Mouse (Mus musculus) lung, postnatal 0 days (tissue): ENCODE results near the gene Arhgap15. TPM values are rescaled to one million over a fixed set of nuclear protein-coding genes. Genes with fewer than 3 reads are reported as not detected.
A peak's percentile ranks its signal among the peaks of the same experiment; 100 is the strongest.

ENCODE experiments used
- ATAC-seq: fragments of 200-750 bp; cut with Nextera tagmentation; 2 replicates; pipeline ENCODE4 v1.8.0; 2017; ENCODE audit warnings: moderate library complexity
- DNase-seq: peaks from one replicate; pipeline ENCODE4 v3.0.0-alpha.2; 2016; ENCODE audit warnings: low spot score
- H3K27ac ChIP-seq: fragments of 300-500 bp; sonication (generic); 2 replicates; pipeline ENCODE4 v1.5.1; 2014; ENCODE audit warnings: antibody characterized with exemption, mild to moderate bottlenecking, low read length, mixed read lengths
- H3K27me3 ChIP-seq: fragments of 300-500 bp; sonication (generic); replicated peaks from 2 replicates; pipeline ENCODE4 v1.6.1; 2014; ENCODE audit warnings: low read length, mixed read lengths; ENCODE audit not compliant: insufficient read depth
- H3K36me3 ChIP-seq: fragments of 300-500 bp; sonication (generic); 2 replicates; pipeline ENCODE4 v1.6.1; 2014; ENCODE audit warnings: low read length, mixed read lengths; ENCODE audit not compliant: insufficient read depth
- H3K4me1 ChIP-seq: fragments of 300-500 bp; sonication (generic); 2 replicates; pipeline ENCODE4 v1.6.1; 2014; ENCODE audit warnings: antibody characterized with exemption, low read depth, low read length, mixed read lengths; ENCODE audit not compliant: insufficient read depth
- H3K4me2 ChIP-seq: fragments of 300-500 bp; sonication (generic); replicated peaks from 2 replicates; pipeline ENCODE4 v1.6.1; 2014; ENCODE audit warnings: low read depth, mild to moderate bottlenecking, low read length, moderate library complexity, mixed read lengths
- H3K4me3 ChIP-seq: fragments of 300-500 bp; sonication (generic); 2 replicates; pipeline ENCODE4 v1.5.1; 2014; ENCODE audit warnings: low read depth, low read length
- H3K9ac ChIP-seq: fragments of 300-500 bp; sonication (generic); replicated peaks from 2 replicates; pipeline ENCODE4 v1.6.1; 2014; ENCODE audit warnings: low read depth, mild to moderate bottlenecking
- H3K9me3 ChIP-seq: fragments of 300-500 bp; sonication (generic); 2 replicates; pipeline ENCODE4 v1.6.1; 2016; ENCODE audit warnings: low read length, mixed read lengths
- CTCF ChIP-seq: IDR thresholded peaks from 2 replicates; pipeline ENCODE4 v1.5.1; 2016; ENCODE audit warnings: antibody characterized with exemption, mild to moderate bottlenecking
- EP300 ChIP-seq: IDR thresholded peaks from 2 replicates; pipeline ENCODE4 v1.6.1; 2016; ENCODE audit warnings: antibody characterized with exemption, mild to moderate bottlenecking, control low read depth
- WGBS: fragments of 180-500 bp; shearing (Covaris S2); extraction: QIAGEN DNeasy Blood & Tissue Kit; methylation state at CpG from one replicate; pipeline ENCODE4 v1.1.7; 2014; 5-methylcytosine and 5-hydroxymethylcytosine counted together
- polyA plus RNA-seq: library from polyadenylated mRNA; unstranded; fragments of >200 nt; fragmentation: Nextera tagmentation; extraction: Ambion mirVana; gene quantifications from 2 replicates; pipeline ENCODE4 v1.2.1, GENCODE M21; 2015

The Arhgap15 gene
- polyA plus RNA-seq, 1 experiment from 2014 or later = 1.5 TPM

DNA sequence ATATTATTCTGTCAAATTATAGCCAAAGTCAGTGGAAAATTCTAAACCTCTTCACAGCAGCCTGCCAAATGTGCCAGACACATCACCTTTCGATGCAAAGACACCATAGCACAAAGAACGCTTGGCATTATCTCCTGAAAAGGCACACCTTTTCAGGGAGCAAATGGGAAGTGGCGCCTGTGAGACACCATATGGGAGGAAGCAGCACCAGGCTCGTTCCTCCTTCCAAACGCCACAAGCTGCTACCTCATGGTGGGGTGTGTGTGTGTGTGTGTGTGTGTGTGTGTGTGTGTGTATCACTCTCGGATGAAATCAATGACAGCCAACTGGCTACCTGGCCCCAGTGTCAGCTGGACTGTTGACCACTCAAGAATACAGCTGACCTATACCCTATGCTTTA lies 551.8 kb downstream of the Arhgap15 start:
- no peak for ATAC-seq
- 81% methylated on average over 6 of the region's 6 CpGs for whole genome bisulfite sequencing
- H3K4me2 ChIP-seq = no peak overlapping the region
- no peak for DNase-seq
- TF ChIP-seq CTCF (no peak), EP300 (no peak)
- no peaks in the 10 kb centered on the region for H3K27me3 ChIP-seq
- H3K9me3 ChIP-seq = no peaks in the 10 kb centered on the region
- no peak overlapping the region for H3K9ac ChIP-seq
- H3K4me3 ChIP-seq = no peak overlapping the region
- no peak overlapping the region for H3K27ac ChIP-seq
- H3K36me3 ChIP-seq = no peaks in the 10 kb centered on the region
- H3K4me1 ChIP-seq = no peaks in the 10 kb centered on the region

GRCm38 (mm10) chr2:44304261-44304970 lies 555.8 kb downstream of the Arhgap15 start:
- 46% methylated on average over 9 of the region's 9 CpGs for WGBS
- H3K36me3 ChIP-seq = no peaks in the 10 kb centered on the region
- no peak for DNase-seq

DNA sequence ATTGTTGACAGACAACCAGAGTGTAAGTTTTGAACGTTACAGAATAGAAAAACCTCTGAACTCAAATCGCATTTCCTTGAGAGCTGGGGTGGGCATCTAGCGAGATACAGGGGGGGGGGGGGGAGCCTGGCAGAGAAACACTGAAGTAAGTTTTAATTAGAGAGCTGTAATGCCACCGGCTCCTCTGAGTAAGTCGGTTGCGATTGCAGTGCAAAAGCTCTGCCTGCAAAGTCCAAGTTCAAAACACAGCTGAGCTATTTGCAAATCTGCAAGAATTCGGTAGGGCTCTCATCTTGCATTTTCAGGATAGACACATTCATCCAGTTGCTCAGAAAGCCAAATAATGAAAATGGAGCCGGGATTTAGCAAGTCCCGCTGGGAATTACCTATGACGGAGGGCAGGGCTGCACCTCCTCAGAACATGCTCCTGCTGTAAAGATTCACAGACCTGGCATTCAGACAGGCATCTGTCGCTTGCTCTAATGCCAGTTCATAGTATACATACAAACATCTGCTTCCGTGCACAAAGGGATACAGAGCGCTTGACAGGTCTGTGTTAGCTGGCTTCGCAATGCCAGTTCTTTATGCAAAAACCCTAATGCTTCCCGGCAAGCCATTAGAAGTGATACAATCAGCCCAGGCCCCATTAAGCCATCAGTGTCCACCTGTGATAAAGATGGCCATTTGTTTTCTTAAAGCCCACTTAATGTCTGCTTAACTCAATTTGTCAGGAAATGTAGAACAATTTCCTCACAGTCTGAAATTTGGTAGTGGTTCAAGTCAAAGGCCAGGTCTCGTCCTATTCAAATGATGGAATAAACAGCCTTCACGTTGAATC lies 556.6 kb downstream of the Arhgap15 start:
- no peaks in the 10 kb centered on the region for H3K4me1 ChIP-seq
- WGBS = 47% methylated on average over 17 of the region's 17 CpGs
- H3K9ac ChIP-seq = no peak overlapping the region
- ATAC-seq (no peak), DNase-seq (no peak)
- no peaks in the 10 kb centered on the region for H3K36me3 ChIP-seq
- no peak overlapping the region for H3K4me2 ChIP-seq
- H3K9me3 ChIP-seq = no peaks in the 10 kb centered on the region
- TF ChIP-seq CTCF = no peak
- no peak for TF ChIP-seq EP300
- no peaks in the 10 kb centered on the region for H3K27me3 ChIP-seq
- H3K27ac ChIP-seq = no peak overlapping the region
- H3K4me3 ChIP-seq = no peak overlapping the region

More at GRCm38 (mm10) chr2:44304261-44304970, 555.8 kb downstream of the Arhgap15 start:
- TF ChIP-seq EP300 (no peak), CTCF (no peak)
- H3K27me3 ChIP-seq = no peaks in the 10 kb centered on the region
- H3K4me3 ChIP-seq = no peak overlapping the region
- no peaks in the 10 kb centered on the region for H3K4me1 ChIP-seq
- ATAC-seq = no peak
- no peak overlapping the region for H3K27ac ChIP-seq
- H3K4me2 ChIP-seq = no peak overlapping the region
- H3K9ac ChIP-seq = no peak overlapping the region
- no peaks in the 10 kb centered on the region for H3K9me3 ChIP-seq

GRCm38 (mm10) chr2:44306137-44306536 lies 557.5 kb downstream of the Arhgap15 start:
- H3K36me3 ChIP-seq = no peaks in the 10 kb centered on the region
- ATAC-seq = no peak
- no peak for DNase-seq
- WGBS = 54% methylated on average over 2 of the region's 2 CpGs
- no peaks in the 10 kb centered on the region for H3K4me1 ChIP-seq
- no peaks in the 10 kb centered on the region for H3K9me3 ChIP-seq
- H3K27ac ChIP-seq = no peak overlapping the region
- no peaks in the 10 kb centered on the region for H3K27me3 ChIP-seq
- no peak overlapping the region for H3K4me2 ChIP-seq
- no peak overlapping the region for H3K4me3 ChIP-seq
- no peak overlapping the region for H3K9ac ChIP-seq
- TF ChIP-seq CTCF (peak; percentile 38), EP300 (no peak)

DNA sequence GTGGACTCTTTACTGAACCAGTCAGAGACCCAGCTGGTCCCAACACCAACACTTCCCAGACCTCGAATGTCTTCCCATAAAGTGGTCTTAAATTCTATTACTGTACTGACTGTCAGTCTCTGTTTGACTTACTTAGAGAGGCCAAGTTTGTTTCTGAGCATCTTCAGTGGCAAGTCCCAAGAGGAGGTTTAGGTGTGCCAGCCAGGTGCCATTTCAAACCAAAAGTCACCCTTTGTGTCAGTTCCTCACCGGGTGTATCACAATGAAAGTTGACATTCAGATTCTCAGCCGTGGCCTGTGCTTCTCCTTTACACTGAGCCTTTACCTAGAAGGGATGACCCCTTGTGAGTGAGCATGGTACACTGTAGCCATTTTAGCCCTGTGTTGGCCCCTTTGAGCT lies 560.5 kb downstream of the Arhgap15 start:
- Histone ChIP-seq H3K27me3 (no peaks in the 10 kb centered on the region), H3K36me3 (no peaks in the 10 kb centered on the region), H3K4me3 (no peak overlapping the region), H3K4me2 (no peak overlapping the region), H3K9me3 (no peaks in the 10 kb centered on the region), H3K9ac (no peak overlapping the region), H3K4me1 (no peaks in the 10 kb centered on the region), H3K27ac (no peak overlapping the region)
- WGBS = 85% methylated on average over 3 of the region's 3 CpGs
- TF ChIP-seq CTCF (no peak), EP300 (no peak)
- ATAC-seq (no peak), DNase-seq (no peak)

DNA sequence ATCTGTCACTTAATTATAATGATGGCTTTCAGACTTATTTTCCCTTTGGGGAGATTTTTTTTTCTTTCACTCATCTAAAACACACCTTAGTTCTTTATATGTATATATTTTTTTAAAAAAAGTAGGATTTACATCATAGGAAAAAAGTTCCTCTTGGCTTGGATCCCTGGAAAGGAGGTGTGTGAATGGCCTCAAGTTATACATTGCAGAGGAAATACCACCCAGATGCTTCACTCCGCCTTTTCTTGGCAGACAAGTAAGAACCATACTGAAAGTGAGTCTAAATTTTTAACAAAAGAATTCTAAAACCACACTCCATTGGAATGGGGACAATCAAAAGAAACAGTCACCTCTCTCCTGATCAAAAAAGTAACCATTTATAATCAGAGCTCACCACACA lies 560.9 kb downstream of the Arhgap15 start:
- DNase-seq (peak; percentile 8), ATAC-seq (no peak)
- no peaks in the 10 kb centered on the region for H3K4me1 ChIP-seq
- H3K36me3 ChIP-seq = no peaks in the 10 kb centered on the region
- H3K9ac ChIP-seq = no peak overlapping the region
- no peaks in the 10 kb centered on the region for H3K9me3 ChIP-seq
- H3K4me3 ChIP-seq = no peak overlapping the region
- no peak for TF ChIP-seq EP300
- TF ChIP-seq CTCF = no peak
- no peak overlapping the region for H3K27ac ChIP-seq
- no peaks in the 10 kb centered on the region for H3K27me3 ChIP-seq
- WGBS = 55% methylated on average over 1 of the region's 1 CpGs
- no peak overlapping the region for H3K4me2 ChIP-seq
